Mouse (Mus musculus): ENCODE results near the gene Lpp. TPM values are rescaled to one million over a fixed set of nuclear protein-coding genes. Genes with fewer than 3 reads are reported as not detected.

The Lpp gene
- polyA plus RNA-seq, 1 experiment from 2014 or later = 79.2 TPM

DNA sequence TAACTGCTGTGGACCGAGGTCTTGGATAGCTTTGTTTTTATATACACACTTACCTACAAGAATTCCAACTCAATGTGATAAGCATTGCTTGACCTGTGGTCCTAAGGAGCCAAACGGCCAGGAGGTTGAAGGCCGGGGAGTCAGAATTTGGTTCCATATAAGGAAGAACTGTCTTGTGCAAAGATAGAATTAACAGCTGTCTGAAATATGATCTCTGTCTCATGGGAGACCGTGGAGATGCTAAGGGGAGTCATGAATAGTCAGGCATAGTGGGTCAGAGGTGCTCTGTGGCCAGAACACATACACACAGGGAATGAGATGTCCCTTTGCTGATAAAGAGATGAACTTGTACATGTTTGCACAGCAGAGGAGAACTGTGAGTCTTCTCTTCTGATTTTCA lies 51.5 kb downstream of the Lpp start:
- DNase-seq (ENCODE audit: low spot score) = no peak
- WGBS = 34% methylated on average over 4 of the region's 4 CpGs
- H3K4me1 ChIP-seq (replicated peaks; ENCODE audit: control insufficient read depth, insufficient read depth, low read length) = peaks cover 53% of the 10 kb centered on the region

DNA sequence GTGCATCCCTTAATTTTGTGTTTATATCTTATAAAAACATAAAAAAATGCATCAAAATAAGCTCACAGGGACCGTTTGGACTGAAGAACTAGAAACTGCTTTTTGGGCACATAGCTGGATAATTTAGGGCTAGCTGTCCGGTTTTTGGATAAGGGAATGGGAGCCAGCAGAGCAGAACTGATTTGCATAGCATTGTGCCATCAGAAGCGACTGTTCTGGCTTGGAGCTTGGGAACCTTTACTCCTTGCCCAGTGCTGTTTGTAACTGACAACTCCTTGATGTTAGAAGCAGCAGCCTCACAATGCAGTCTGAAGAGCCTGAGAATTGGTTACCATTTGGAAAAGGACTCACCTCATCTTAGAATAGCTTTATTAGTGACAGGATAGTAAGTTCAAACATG lies 52.2 kb downstream of the Lpp start:
- H3K4me1 ChIP-seq (replicated peaks; ENCODE audit: control insufficient read depth, insufficient read depth, low read length) = peaks cover 59% of the 10 kb centered on the region
- WGBS = 71% methylated on average over 3 of the region's 3 CpGs

More for the DNA sequence above, 51.5 kb downstream of the Lpp start:
- no peak overlapping the region for H3K4me3 ChIP-seq (ENCODE audit: low read depth, low read length)
- no peak overlapping the region for H3K4me2 ChIP-seq (ENCODE audit: low read length)
- no peak overlapping the region for H3K27ac ChIP-seq (ENCODE audit: low read depth)
- no peak for ATAC-seq (replicated peaks; ENCODE audit: low FRiP score, low TSS enrichment, low read depth)
- H3K9me3 ChIP-seq (ENCODE audit: control insufficient read depth, low read length) = no peaks in the 10 kb centered on the region
- no peaks in the 10 kb centered on the region for H3K27me3 ChIP-seq (replicated peaks; ENCODE audit: control insufficient read depth, insufficient read depth, low read length)
- no peak overlapping the region for H3K9ac ChIP-seq (ENCODE audit: low read length)
- 0 out of 2 replicates have a peak, but pooled peaks cover 4% of the 10 kb centered on the region for H3K36me3 ChIP-seq (ENCODE audit: control insufficient read depth, insufficient read depth, low read length)

DNA sequence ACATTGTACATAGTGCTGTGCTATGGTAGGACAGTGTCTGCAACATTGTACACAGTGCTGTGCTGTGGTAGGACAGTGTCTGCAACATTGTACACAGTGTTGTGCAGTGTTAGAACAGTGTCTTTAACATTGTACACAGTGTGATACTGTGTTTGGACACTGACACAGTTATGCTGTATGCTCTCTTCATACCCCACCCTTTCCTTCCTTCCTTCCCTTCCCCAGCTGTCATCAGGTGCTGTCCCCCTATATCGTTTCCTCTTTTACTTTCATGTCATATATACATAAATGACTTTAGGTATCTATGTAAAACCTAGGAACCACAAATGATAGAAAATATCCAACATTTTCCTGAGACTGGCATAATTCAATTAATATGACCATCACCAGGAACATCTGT lies 53.1 kb downstream of the Lpp start:
- Histone ChIP-seq H3K9me3 (ENCODE audit: control insufficient read depth, low read length) (no peaks in the 10 kb centered on the region), H3K4me2 (ENCODE audit: low read length) (no peak overlapping the region), H3K27me3 (replicated peaks; ENCODE audit: control insufficient read depth, insufficient read depth, low read length) (no peaks in the 10 kb centered on the region), H3K27ac (ENCODE audit: low read depth) (no peak overlapping the region), H3K36me3 (ENCODE audit: control insufficient read depth, insufficient read depth, low read length) (0 out of 2 replicates have a peak, but pooled peaks cover 4% of the 10 kb centered on the region), H3K9ac (ENCODE audit: low read length) (no peak overlapping the region), H3K4me1 (replicated peaks; ENCODE audit: control insufficient read depth, insufficient read depth, low read length) (peaks cover 63% of the 10 kb centered on the region), H3K4me3 (ENCODE audit: low read depth, low read length) (no peak overlapping the region)
- WGBS = 76% methylated on average over 1 of the region's 1 CpGs
- DNase-seq (ENCODE audit: low spot score) = no peak
- ATAC-seq (replicated peaks; ENCODE audit: low FRiP score, low TSS enrichment, low read depth) = no peak

More for the DNA sequence above, 52.2 kb downstream of the Lpp start:
- Histone ChIP-seq H3K9ac (ENCODE audit: low read length) (no peak overlapping the region), H3K27me3 (replicated peaks; ENCODE audit: control insufficient read depth, insufficient read depth, low read length) (no peaks in the 10 kb centered on the region), H3K27ac (ENCODE audit: low read depth) (no peak overlapping the region), H3K9me3 (ENCODE audit: control insufficient read depth, low read length) (no peaks in the 10 kb centered on the region), H3K36me3 (ENCODE audit: control insufficient read depth, insufficient read depth, low read length) (0 out of 2 replicates have a peak, but pooled peaks cover 4% of the 10 kb centered on the region), H3K4me2 (ENCODE audit: low read length) (no peak overlapping the region), H3K4me3 (ENCODE audit: low read depth, low read length) (no peak overlapping the region)
- ATAC-seq (replicated peaks; ENCODE audit: low FRiP score, low TSS enrichment, low read depth) = no peak
- DNase-seq (ENCODE audit: low spot score) = no peak

DNA sequence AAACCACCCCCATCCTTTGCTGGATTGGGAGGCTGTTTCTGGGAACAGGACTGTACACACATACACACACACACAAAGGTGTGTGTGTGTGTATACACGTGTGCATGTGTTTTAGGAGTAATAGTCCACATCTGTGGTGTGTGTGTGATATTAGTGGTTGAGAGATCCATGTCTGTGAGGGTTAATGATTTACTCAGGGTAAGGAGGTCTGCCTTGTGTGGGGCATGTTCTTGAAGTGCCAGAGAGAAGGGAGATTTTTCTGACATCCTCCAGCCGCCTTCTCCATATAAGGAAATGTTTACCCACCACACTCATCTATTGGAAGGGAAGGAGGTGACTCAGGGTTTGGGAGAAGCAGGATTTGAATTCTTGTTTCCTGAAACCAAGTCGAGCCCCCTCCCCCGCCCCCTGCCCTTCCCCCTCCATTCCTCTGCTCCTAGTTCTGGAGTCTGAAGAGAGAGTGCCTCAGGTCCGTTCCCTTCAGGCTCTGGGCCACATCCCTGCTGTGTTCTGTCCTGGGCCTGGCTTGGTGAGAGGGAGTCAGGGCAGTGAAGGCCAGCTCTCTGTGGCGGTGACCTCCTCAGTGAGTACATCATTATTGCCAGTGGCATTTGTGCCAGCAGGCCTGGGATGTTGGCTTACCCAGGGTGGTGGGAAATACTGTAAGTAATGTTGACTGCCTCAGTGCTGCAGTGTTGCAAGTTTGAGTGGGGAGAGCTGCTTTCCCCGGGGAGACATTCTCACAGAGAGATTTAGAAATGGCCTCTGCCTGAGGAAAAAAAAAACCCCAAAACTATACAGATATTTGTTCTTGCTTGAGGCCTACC lies 54.6 kb downstream of the Lpp start:
- Histone ChIP-seq H3K36me3 (ENCODE audit: control insufficient read depth, insufficient read depth, low read length) (0 out of 2 replicates have a peak, but pooled peaks cover 4% of the 10 kb centered on the region), H3K4me2 (ENCODE audit: low read length) (peak overlapping the region; percentile 41), H3K9ac (ENCODE audit: low read length) (peak overlapping the region; percentile 17; the same call in 1 of the 2 replicates), H3K4me1 (replicated peaks; ENCODE audit: control insufficient read depth, insufficient read depth, low read length) (peaks cover 57% of the 10 kb centered on the region), H3K27me3 (replicated peaks; ENCODE audit: control insufficient read depth, insufficient read depth, low read length) (no peaks in the 10 kb centered on the region), H3K27ac (ENCODE audit: low read depth) (peak overlapping the region; percentile 63), H3K9me3 (ENCODE audit: control insufficient read depth, low read length) (no peaks in the 10 kb centered on the region), H3K4me3 (ENCODE audit: low read depth, low read length) (no peak overlapping the region)
- ATAC-seq (replicated peaks; ENCODE audit: low FRiP score, low TSS enrichment, low read depth) (peak; percentile 77), DNase-seq (ENCODE audit: low spot score) (no peak)
- 24% methylated on average over 7 of the region's 7 CpGs for WGBS

DNA sequence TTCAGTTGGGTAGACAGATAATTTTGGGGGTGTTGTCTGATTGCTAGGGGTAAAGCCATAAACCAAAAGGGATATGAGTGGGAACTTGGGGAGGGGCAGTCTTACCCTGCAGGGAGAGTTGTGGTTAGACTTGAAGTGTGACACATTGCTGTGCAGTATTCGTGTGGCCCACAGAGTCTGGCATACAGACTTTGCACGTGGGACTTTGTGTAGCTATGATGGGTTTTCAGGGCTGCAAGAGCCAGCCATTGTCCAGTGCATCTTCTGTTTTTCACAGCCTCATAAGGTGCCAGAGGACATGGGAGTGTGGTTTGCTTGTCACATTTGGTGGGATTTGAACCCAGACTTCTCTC lies 55.2 kb downstream of the Lpp start:
- Histone ChIP-seq H3K36me3 (ENCODE audit: control insufficient read depth, insufficient read depth, low read length) (0 out of 2 replicates have a peak, but pooled peaks cover 4% of the 10 kb centered on the region), H3K4me3 (ENCODE audit: low read depth, low read length) (no peak overlapping the region), H3K27me3 (replicated peaks; ENCODE audit: control insufficient read depth, insufficient read depth, low read length) (no peaks in the 10 kb centered on the region), H3K9me3 (ENCODE audit: control insufficient read depth, low read length) (no peaks in the 10 kb centered on the region), H3K27ac (ENCODE audit: low read depth) (peak overlapping the region; percentile 63), H3K9ac (ENCODE audit: low read length) (peak overlapping the region; percentile 17; the same call in 1 of the 2 replicates), H3K4me1 (replicated peaks; ENCODE audit: control insufficient read depth, insufficient read depth, low read length) (peaks cover 55% of the 10 kb centered on the region), H3K4me2 (ENCODE audit: low read length) (peak overlapping the region; percentile 41)
- DNase-seq (ENCODE audit: low spot score) = no peak
- WGBS = 38% methylated on average over 2 of the region's 2 CpGs
- no peak for ATAC-seq (replicated peaks; ENCODE audit: low FRiP score, low TSS enrichment, low read depth)

DNA sequence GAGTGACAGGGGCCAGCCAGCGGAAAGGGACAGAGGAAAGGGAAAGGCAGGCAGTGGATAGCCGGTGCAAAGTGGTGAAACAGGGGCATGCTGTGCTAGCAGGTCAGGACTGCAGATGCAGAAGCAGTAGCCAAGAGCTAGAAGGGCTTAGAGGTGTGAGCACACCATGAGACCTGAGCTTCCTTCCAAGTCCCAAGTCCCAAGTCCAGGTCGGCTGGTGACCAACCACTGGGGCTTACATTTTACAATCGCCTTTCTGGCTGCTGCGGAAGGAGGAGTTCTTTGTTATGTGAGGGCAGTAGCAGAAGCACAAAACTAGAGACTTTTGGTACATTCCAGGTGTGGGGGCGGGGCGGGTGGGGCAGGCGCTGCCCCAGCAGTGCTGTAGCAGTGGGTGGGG lies 56.5 kb downstream of the Lpp start:
- Histone ChIP-seq H3K27me3 (replicated peaks; ENCODE audit: control insufficient read depth, insufficient read depth, low read length) (no peaks in the 10 kb centered on the region), H3K4me2 (ENCODE audit: low read length) (peak overlapping the region; percentile 41), H3K9me3 (ENCODE audit: control insufficient read depth, low read length) (no peaks in the 10 kb centered on the region), H3K27ac (ENCODE audit: low read depth) (peak overlapping the region; percentile 59), H3K9ac (ENCODE audit: low read length) (0 out of 2 replicates have a peak overlapping the region, but pooled peaks have one; percentile 25), H3K4me1 (replicated peaks; ENCODE audit: control insufficient read depth, insufficient read depth, low read length) (peaks cover 60% of the 10 kb centered on the region), H3K4me3 (ENCODE audit: low read depth, low read length) (peak overlapping the region; percentile 20; the same call in 1 of the 2 replicates), H3K36me3 (ENCODE audit: control insufficient read depth, insufficient read depth, low read length) (0 out of 2 replicates have a peak, but pooled peaks cover 4% of the 10 kb centered on the region)
- peak; percentile 28; the same call in 1 of the 2 replicates for ATAC-seq (replicated peaks; ENCODE audit: low FRiP score, low TSS enrichment, low read depth)
- DNase-seq (ENCODE audit: low spot score) = no peak
- WGBS = 7% methylated on average over 8 of the region's 8 CpGs

DNA sequence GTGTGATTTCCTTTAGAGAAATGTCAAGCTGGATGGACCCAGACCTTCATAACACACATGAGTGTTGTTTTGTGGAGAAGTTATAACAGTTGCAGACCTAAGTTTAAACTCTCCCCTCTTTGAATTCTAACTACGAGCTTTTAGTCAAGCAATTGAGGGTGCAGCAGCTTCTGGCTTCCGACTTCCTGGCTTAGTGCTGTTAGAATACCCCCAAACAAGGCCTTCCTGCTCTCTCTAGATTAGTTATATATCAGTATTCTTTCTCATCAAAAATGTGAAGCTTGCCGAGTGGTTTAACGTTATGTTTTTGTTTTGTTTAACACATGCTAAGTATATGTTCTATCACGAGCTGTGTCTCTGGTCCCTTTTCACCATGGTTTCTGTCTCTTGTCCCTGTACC lies 56.9 kb downstream of the Lpp start:
- Histone ChIP-seq H3K9ac (ENCODE audit: low read length) (no peak overlapping the region), H3K4me3 (ENCODE audit: low read depth, low read length) (0 out of 2 replicates have a peak overlapping the region, but pooled peaks have one; percentile 4), H3K9me3 (ENCODE audit: control insufficient read depth, low read length) (no peaks in the 10 kb centered on the region), H3K27ac (ENCODE audit: low read depth) (peak overlapping the region; percentile 59), H3K4me2 (ENCODE audit: low read length) (peak overlapping the region; percentile 41), H3K4me1 (replicated peaks; ENCODE audit: control insufficient read depth, insufficient read depth, low read length) (peaks cover 64% of the 10 kb centered on the region), H3K36me3 (ENCODE audit: control insufficient read depth, insufficient read depth, low read length) (0 out of 2 replicates have a peak, but pooled peaks cover 4% of the 10 kb centered on the region), H3K27me3 (replicated peaks; ENCODE audit: control insufficient read depth, insufficient read depth, low read length) (no peaks in the 10 kb centered on the region)
- no peak for ATAC-seq (replicated peaks; ENCODE audit: low FRiP score, low TSS enrichment, low read depth)
- 26% methylated on average over 5 of the region's 5 CpGs for WGBS
- DNase-seq (ENCODE audit: low spot score) = no peak

DNA sequence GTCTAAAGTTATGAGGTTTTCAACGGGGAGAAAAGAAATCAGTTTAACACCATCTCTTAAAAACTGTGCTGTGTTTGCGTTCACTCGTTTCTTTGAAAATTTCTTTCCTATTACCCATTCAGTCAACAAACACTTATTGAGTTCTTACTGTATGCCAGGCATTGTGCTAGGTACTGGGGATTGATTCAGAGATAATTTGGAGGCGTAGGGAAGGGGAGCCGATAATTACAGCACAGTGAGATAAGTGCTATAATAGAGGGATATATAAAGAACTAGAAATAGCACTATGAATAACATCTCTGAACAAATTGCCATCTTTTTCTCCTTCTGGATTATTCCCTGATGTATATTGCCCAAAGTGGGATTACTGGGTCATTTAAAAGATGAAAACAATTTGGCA lies 57.8 kb downstream of the Lpp start:
- no peak for ATAC-seq (replicated peaks; ENCODE audit: low FRiP score, low TSS enrichment, low read depth)
- Histone ChIP-seq H3K36me3 (ENCODE audit: control insufficient read depth, insufficient read depth, low read length) (0 out of 2 replicates have a peak, but pooled peaks cover 3% of the 10 kb centered on the region), H3K4me1 (replicated peaks; ENCODE audit: control insufficient read depth, insufficient read depth, low read length) (peaks cover 71% of the 10 kb centered on the region), H3K9me3 (ENCODE audit: control insufficient read depth, low read length) (no peaks in the 10 kb centered on the region), H3K9ac (ENCODE audit: low read length) (no peak overlapping the region), H3K4me2 (ENCODE audit: low read length) (no peak overlapping the region), H3K27me3 (replicated peaks; ENCODE audit: control insufficient read depth, insufficient read depth, low read length) (no peaks in the 10 kb centered on the region), H3K27ac (ENCODE audit: low read depth) (no peak overlapping the region), H3K4me3 (ENCODE audit: low read depth, low read length) (no peak overlapping the region)
- 79% methylated on average over 5 of the region's 5 CpGs for WGBS
- no peak for DNase-seq (ENCODE audit: low spot score)

Measured in intestine, embryonic 14.5 days (tissue).